ENCODE assay signal across 16 mouse cellular contexts in genomic region chr12:54065607-54066006, GRCm38 (mm10).
DNase-seq lines count a peak whose midpoint lies in the region; ATAC-seq and TF ChIP-seq lines count a peak whose summit lies in the region.
"Had no signal": no experiment of that assay in that cellular context is flagged by ENCODE, and none has a peak within 500 bp of the region (broad histone marks: within the 10 kb centered on the region; RNA-seq: fewer than 3 reads in every experiment).

No protein-coding gene starts in this region.

- no peaks in the 10 kb centered on the region for H3K9me3 ChIP-seq in limb, embryonic 11.5 days (ENCODE audit: control insufficient read depth, low read length)
- no peaks in the 10 kb centered on the region for H3K9me3 ChIP-seq in limb, embryonic 10.5 days (replicated peaks)
- H3K9me3 ChIP-seq: embryonic facial prominence, embryonic 15.5 days; forebrain, embryonic 12.5 days; liver, embryonic 13.5 days; midbrain, embryonic 12.5 days had no signal

- H3K36me3 ChIP-seq in limb, embryonic 11.5 days (ENCODE audit: control insufficient read depth, insufficient read depth, low read length) = no peaks in the 10 kb centered on the region
- H3K36me3 ChIP-seq in limb, embryonic 10.5 days = no peaks in the 10 kb centered on the region
- no peaks in the 10 kb centered on the region for H3K36me3 ChIP-seq in myocyte (ENCODE audit: control insufficient read depth, insufficient read depth)
- H3K36me3 ChIP-seq: embryonic facial prominence, embryonic 15.5 days; liver, embryonic 13.5 days had no signal

- H3K27ac ChIP-seq in limb, embryonic 11.5 days (replicated peaks; ENCODE audit: low read depth, low read length) = no peak overlapping the region
- H3K27ac ChIP-seq in limb, embryonic 10.5 days = no peak overlapping the region
- H3K27ac ChIP-seq: embryonic facial prominence, embryonic 15.5 days; forebrain, embryonic 12.5 days; liver, embryonic 13.5 days; midbrain, embryonic 12.5 days had no signal

- H3K79me2 ChIP-seq in myocyte (ENCODE audit: control insufficient read depth, insufficient read depth) = no peaks in the 10 kb centered on the region

- no peak overlapping the region for H3K9ac ChIP-seq in limb, embryonic 11.5 days (ENCODE audit: low read length)
- H3K9ac ChIP-seq: embryonic facial prominence, embryonic 15.5 days; forebrain, embryonic 12.5 days; liver, embryonic 13.5 days; midbrain, embryonic 12.5 days had no signal

- peak; percentile 18 for DNase-seq in adrenal gland, adult 2 months
- no peak for DNase-seq in adrenal gland, postnatal 10 days
- no peak for DNase-seq in limb, embryonic 11.5 days (ENCODE audit: low spot score)
- DNase-seq in limb, embryonic 10.5 days (ENCODE audit: low spot score) = no peak
- peak; percentile 18 for DNase-seq in c-Kit-positive CD71-negative TER-119-negative erythroid progenitor cells, embryonic 14.5 days (ENCODE audit: low read depth)
- no peak for DNase-seq in right cerebral cortex, postnatal 4 days
- no peak for DNase-seq in cerebellum, adult 18-20 months
- DNase-seq: cerebellum, adult 11 months; liver, embryonic 13.5 days; lung, postnatal 10 days; right cerebral cortex, postnatal 25 days had no signal

- H3K27me3 ChIP-seq in limb, embryonic 11.5 days (ENCODE audit: control insufficient read depth, insufficient read depth, low read length) = peaks cover 28% of the 10 kb centered on the region
- peaks cover 79% of the 10 kb centered on the region for H3K27me3 ChIP-seq in limb, embryonic 10.5 days (ENCODE audit: low read depth, poor library complexity, severe bottlenecking)
- no peaks in the 10 kb centered on the region for H3K27me3 ChIP-seq in myocyte (ENCODE audit: control insufficient read depth, insufficient read depth, insufficient read length)

- H3K4me1 ChIP-seq in limb, embryonic 11.5 days (ENCODE audit: control insufficient read depth, insufficient read depth, low read length) = peaks cover 13% of the 10 kb centered on the region
- peaks cover 35% of the 10 kb centered on the region for H3K4me1 ChIP-seq in limb, embryonic 10.5 days

- H3K4me3 ChIP-seq in limb, embryonic 11.5 days (ENCODE audit: low read depth, low read length) = no peak overlapping the region
- no peak overlapping the region for H3K4me3 ChIP-seq in limb, embryonic 10.5 days
- H3K4me3 ChIP-seq in myocyte = no peak overlapping the region
- H3K4me3 ChIP-seq: embryonic facial prominence, embryonic 15.5 days; forebrain, embryonic 12.5 days; liver, embryonic 13.5 days; midbrain, embryonic 12.5 days had no signal

- whole genome bisulfite sequencing in limb, embryonic 11.5 days = 66% methylated on average over 11 of the region's 11 CpGs
- WGBS in limb, embryonic 10.5 days = 67% methylated on average over 11 of the region's 11 CpGs

- ATAC-seq in limb, embryonic 11.5 days (ENCODE audit: insufficient number of reproducible peaks, low FRiP score, low TSS enrichment, low read depth) = no peak
- ATAC-seq: hindbrain, embryonic 16.5 days had no signal

- peak overlapping the region; percentile 38; the same call in 1 of the 2 replicates for H3K4me2 ChIP-seq in limb, embryonic 11.5 days (ENCODE audit: low read depth, severe bottlenecking)
- no peak overlapping the region for H3K4me2 ChIP-seq in myocyte (ENCODE audit: low read depth)
- H3K4me2 ChIP-seq: embryonic facial prominence, embryonic 15.5 days; forebrain, embryonic 12.5 days; liver, embryonic 13.5 days; midbrain, embryonic 12.5 days had no signal

- no peak overlapping the region for H3ac ChIP-seq in myocyte (ENCODE audit: control insufficient read depth, insufficient read length)

- TF ChIP-seq POLR2A in myocyte (IDR thresholded peaks at IDR 0.05; ENCODE audit: insufficient read length, low read depth) = no peak

TF ChIP-seq in myocyte, 11 proteins besides CTCF, POLR2A, EP300 and RAD21:
- TF ChIP-seq USF1 (IDR thresholded peaks at IDR 0.05; ENCODE audit: low read depth) (no peak), CEBPB (IDR thresholded peaks at IDR 0.05; ENCODE audit: insufficient read depth, poor library complexity, severe bottlenecking) (peak; percentile 43; the same call in 1 of the 2 replicates), E2F4 (IDR thresholded peaks at IDR 0.05; ENCODE audit: insufficient read depth) (no peak)

Comparison
In these comparisons a context has a peak if more than half of its experiments do, and no peak if none do; other contexts are left out.
1. DNase-seq: peak in adrenal gland, adult 2 months (single experiment) and c-Kit-positive CD71-negative TER-119-negative erythroid progenitor cells, embryonic 14.5 days (single experiment); none in adrenal gland, postnatal 10 days (single experiment), limb, embryonic 11.5 days (single experiment), limb, embryonic 10.5 days (single experiment), right cerebral cortex, postnatal 4 days (single experiment) and cerebellum, adult 18-20 months (0 of 2).